Mouse (Mus musculus) limb, embryonic 10.5 days (tissue): ENCODE data around the gene Sema3e. TPM values are rescaled to one million over a fixed set of nuclear protein-coding genes. Genes with fewer than 3 reads are reported as not detected.

Experiments used
- DNase-seq: peaks from one replicate; pipeline ENCODE4 v3.0.0-alpha.2; 2017; ENCODE audit warnings: low spot score
- H3K27ac ChIP-seq: fragments of 300-500 bp; sonication (generic); 2 replicates; pipeline ENCODE4 v1.5.1; 2016; ENCODE audit warnings: mild to moderate bottlenecking
- H3K27me3 ChIP-seq: fragments of 300-500 bp; sonication (generic); 2 replicates; pipeline ENCODE4 v1.6.1; 2016; ENCODE audit warnings: low read depth, mild to moderate bottlenecking; ENCODE audit not compliant: poor library complexity, severe bottlenecking
- H3K36me3 ChIP-seq: fragments of 300-500 bp; sonication (generic); 2 replicates; pipeline ENCODE4 v1.6.1; 2016; ENCODE audit warnings: mild to moderate bottlenecking, moderate library complexity
- H3K4me1 ChIP-seq: fragments of 300-500 bp; sonication (generic); 2 replicates; pipeline ENCODE4 v1.6.1; 2016
- H3K4me3 ChIP-seq: fragments of 300-500 bp; sonication (generic); 2 replicates; pipeline ENCODE4 v1.5.1; 2016; ENCODE audit warnings: mild to moderate bottlenecking, moderate library complexity
- H3K9me3 ChIP-seq: fragments of 300-500 bp; sonication (generic); replicated peaks from 2 replicates; pipeline ENCODE4 v1.6.1; 2016; ENCODE audit warnings: mild to moderate bottlenecking
- WGBS: fragments of 180-500 bp; shearing (Covaris S2); methylation state at CpG from one replicate; pipeline ENCODE4 v1.1.7; 2016; 5-methylcytosine and 5-hydroxymethylcytosine counted together
- polyA plus RNA-seq: library from polyadenylated mRNA; unstranded; fragments of >200 nt; fragmentation: Nextera tagmentation; extraction: Ambion mirVana; gene quantifications from 2 replicates; pipeline ENCODE4 v1.2.1, GENCODE M21; 2016

Gene Sema3e
- polyA plus RNA-seq, result 0.35 and 0.63 TPM in 2 replicates

- H3K9me3 ChIP-seq, result no peaks in the 10 kb centered on the region
- H3K36me3 ChIP-seq, result no peaks in the 10 kb centered on the region
- no peak within 1 kb of the TSS for H3K27ac ChIP-seq
- WGBS, result under 1% methylated on average over 47 of the region's 47 CpGs
- peak; percentile 58 for DNase-seq
- peaks cover 29% of the 10 kb centered on the region for H3K27me3 ChIP-seq
- H3K4me3 ChIP-seq, result peak within 1 kb of the TSS; percentile 54
- H3K4me1 ChIP-seq, result peaks cover 9% of the 10 kb centered on the region; the same call in 1 of the 2 replicates
These were observed at the start of gene Sema3e for GRCm38 (mm10) chr5:14025205-14026124. Sema3e (plus strand) TSS chr5:14025276.

- H3K27ac ChIP-seq, result no peak overlapping the region
- H3K27me3 ChIP-seq, result no peaks in the 10 kb centered on the region; the same call in 1 of the 2 replicates
- H3K36me3 ChIP-seq, result no peaks in the 10 kb centered on the region
- peaks cover 4% of the 10 kb centered on the region; the same call in 1 of the 2 replicates for H3K4me1 ChIP-seq
- no peak for DNase-seq
- 14% methylated on average over 3 of the region's 3 CpGs for WGBS
- no peaks in the 10 kb centered on the region for H3K9me3 ChIP-seq
- H3K4me3 ChIP-seq, result no peak overlapping the region
These were observed 47.5 kb upstream of the Sema3e start for GRCm38 (mm10) chr5:13977576-13977975.

- DNase-seq, result no peak
- Histone ChIP-seq H3K9me3 (no peaks in the 10 kb centered on the region), H3K27me3 (peaks cover 9% of the 10 kb centered on the region; the same call in 1 of the 2 replicates), H3K4me1 (peaks cover 4% of the 10 kb centered on the region; the same call in 1 of the 2 replicates), H3K27ac (no peak overlapping the region), H3K4me3 (no peak overlapping the region), H3K36me3 (no peaks in the 10 kb centered on the region)
- WGBS, result 88% methylated on average over 4 of the region's 4 CpGs
These were observed 45.9 kb upstream of the Sema3e start for GRCm38 (mm10) chr5:13979156-13979555.

- Histone ChIP-seq H3K27ac (no peak overlapping the region), H3K36me3 (no peaks in the 10 kb centered on the region), H3K4me1 (peaks cover 5% of the 10 kb centered on the region; the same call in 1 of the 2 replicates), H3K9me3 (no peaks in the 10 kb centered on the region), H3K4me3 (no peak overlapping the region), H3K27me3 (peaks cover 14% of the 10 kb centered on the region; the same call in 1 of the 2 replicates)
- DNase-seq, result no peak
- 72% methylated on average over 7 of the region's 7 CpGs for WGBS
These were observed 42.5 kb upstream of the Sema3e start for GRCm38 (mm10) chr5:13982417-13983054.

GRCm38 (mm10) chr5:13983608-13984007 is 41.5 kb upstream of the Sema3e start:
- no peak for DNase-seq
- 54% methylated on average over 4 of the region's 4 CpGs for WGBS
- no peaks in the 10 kb centered on the region for H3K9me3 ChIP-seq
- peaks cover 14% of the 10 kb centered on the region; the same call in 1 of the 2 replicates for H3K27me3 ChIP-seq
- no peaks in the 10 kb centered on the region for H3K36me3 ChIP-seq
- no peak overlapping the region for H3K27ac ChIP-seq
- no peak overlapping the region for H3K4me3 ChIP-seq
- H3K4me1 ChIP-seq, result peaks cover 7% of the 10 kb centered on the region; the same call in 1 of the 2 replicates

- peaks cover 14% of the 10 kb centered on the region; the same call in 1 of the 2 replicates for H3K27me3 ChIP-seq
- H3K27ac ChIP-seq, result no peak overlapping the region
- no peak for DNase-seq
- H3K4me1 ChIP-seq, result peaks cover 7% of the 10 kb centered on the region; the same call in 1 of the 2 replicates
- H3K36me3 ChIP-seq, result no peaks in the 10 kb centered on the region
- 89% methylated on average over 3 of the region's 3 CpGs for WGBS
- no peaks in the 10 kb centered on the region for H3K9me3 ChIP-seq
- no peak overlapping the region for H3K4me3 ChIP-seq
These were observed 39.4 kb upstream of the Sema3e start for GRCm38 (mm10) chr5:13985669-13986068.

- no peaks in the 10 kb centered on the region for H3K9me3 ChIP-seq
- DNase-seq, result no peak
- peaks cover 7% of the 10 kb centered on the region; the same call in 1 of the 2 replicates for H3K4me1 ChIP-seq
- H3K27me3 ChIP-seq, result peaks cover 14% of the 10 kb centered on the region; the same call in 1 of the 2 replicates
- H3K27ac ChIP-seq, result no peak overlapping the region
- no peak overlapping the region for H3K4me3 ChIP-seq
- WGBS, result 90% methylated on average over 1 of the region's 1 CpGs
- H3K36me3 ChIP-seq, result no peaks in the 10 kb centered on the region
These were observed 38.0 kb upstream of the Sema3e start for GRCm38 (mm10) chr5:13987123-13987522.

GRCm38 (mm10) chr5:13988023-13988422 is 37.1 kb upstream of the Sema3e start:
- H3K9me3 ChIP-seq, result no peaks in the 10 kb centered on the region
- no peak for DNase-seq
- no peak overlapping the region for H3K27ac ChIP-seq
- peaks cover 9% of the 10 kb centered on the region; the same call in 1 of the 2 replicates for H3K4me1 ChIP-seq
- 75% methylated on average over 2 of the region's 2 CpGs for WGBS
- peaks cover 14% of the 10 kb centered on the region; the same call in 1 of the 2 replicates for H3K27me3 ChIP-seq
- H3K4me3 ChIP-seq, result no peak overlapping the region
- H3K36me3 ChIP-seq, result no peaks in the 10 kb centered on the region

GRCm38 (mm10) chr5:13992734-13993396 is 32.2 kb upstream of the Sema3e start:
- Histone ChIP-seq H3K4me3 (no peak overlapping the region), H3K36me3 (no peaks in the 10 kb centered on the region), H3K27ac (no peak overlapping the region), H3K9me3 (no peaks in the 10 kb centered on the region; the same call in 1 of the 2 replicates), H3K27me3 (no peaks in the 10 kb centered on the region), H3K4me1 (0 out of 2 replicates have a peak, but pooled peaks cover 5% of the 10 kb centered on the region)
- no peak for DNase-seq
- 40% methylated on average over 11 of the region's 11 CpGs for WGBS

GRCm38 (mm10) chr5:14028341-14028740 is 3.3 kb downstream of the Sema3e start:
- DNase-seq, result no peak
- no peaks in the 10 kb centered on the region for H3K36me3 ChIP-seq
- peaks cover 9% of the 10 kb centered on the region; the same call in 1 of the 2 replicates for H3K4me1 ChIP-seq
- H3K27me3 ChIP-seq, result peaks cover 29% of the 10 kb centered on the region
- H3K9me3 ChIP-seq, result no peaks in the 10 kb centered on the region
- no peak overlapping the region for H3K4me3 ChIP-seq
- 90% methylated on average over 7 of the region's 7 CpGs for WGBS
- no peak overlapping the region for H3K27ac ChIP-seq

- WGBS, result 85% methylated on average over 1 of the region's 1 CpGs
- H3K27ac ChIP-seq, result no peak overlapping the region
- H3K9me3 ChIP-seq, result no peaks in the 10 kb centered on the region
- peaks cover 13% of the 10 kb centered on the region for H3K27me3 ChIP-seq
- no peak for DNase-seq
- H3K36me3 ChIP-seq, result no peaks in the 10 kb centered on the region
- no peak overlapping the region for H3K4me3 ChIP-seq
- H3K4me1 ChIP-seq, result peaks cover 2% of the 10 kb centered on the region; the same call in 1 of the 2 replicates
These were observed 5.7 kb downstream of the Sema3e start for GRCm38 (mm10) chr5:14030796-14031195.

- Histone ChIP-seq H3K4me1 (no peaks in the 10 kb centered on the region), H3K27ac (no peak overlapping the region), H3K9me3 (no peaks in the 10 kb centered on the region), H3K4me3 (no peak overlapping the region), H3K36me3 (no peaks in the 10 kb centered on the region), H3K27me3 (no peaks in the 10 kb centered on the region; the same call in 1 of the 2 replicates)
- DNase-seq, result no peak
- 32% methylated on average over 4 of the region's 4 CpGs for WGBS
These were observed 7.0 kb downstream of the Sema3e start for GRCm38 (mm10) chr5:14032056-14032455.
